8 mouse cellular contexts compared by ENCODE assay signal in genomic region chr2:27835758-27836460, GRCm38 (mm10). TPM values are rescaled to one million over a fixed set of nuclear protein-coding genes. Genes with fewer than 3 reads are reported as not detected.
DNase-seq lines count a peak whose midpoint lies in the region; TF ChIP-seq lines count a peak whose summit lies in the region.

No protein-coding gene starts in this region.

- peaks cover 5% of the 10 kb centered on the region for H3K4me1 ChIP-seq in cerebellum, adult 2 months (ENCODE audit: control insufficient read depth, insufficient read depth, low read length)

- no peaks in the 10 kb centered on the region for H3K79me2 ChIP-seq in C2C12 (ENCODE audit: control insufficient read depth, insufficient read depth)

- no peak for TF ChIP-seq CTCF in C2C12 (IDR thresholded peaks at IDR 0.05; ENCODE audit: control insufficient read depth, insufficient read depth, insufficient read length)
- no peak for TF ChIP-seq CTCF in brain, embryonic 14.5 days (IDR thresholded peaks at IDR 0.05; ENCODE audit: borderline replicate concordance, extremely low read depth, insufficient read depth, insufficient read length)
- TF ChIP-seq CTCF in gastrocnemius, adult 2 months (IDR thresholded peaks at IDR 0.05): no peak
- TF ChIP-seq CTCF in cerebellum, adult 2 months (IDR thresholded peaks at IDR 0.05; ENCODE audit: borderline replicate concordance, insufficient read depth, low read depth, low read length): no peak

- no peaks in the 10 kb centered on the region for H3K36me3 ChIP-seq in C2C12 (ENCODE audit: control insufficient read depth, insufficient read depth)

- H3K27me3 ChIP-seq in C2C12 (ENCODE audit: control insufficient read depth, insufficient read depth, insufficient read length): no peaks in the 10 kb centered on the region
- H3K27me3 ChIP-seq in cerebellum, adult 2 months (ENCODE audit: control insufficient read depth, insufficient read depth, low read length): no peaks in the 10 kb centered on the region

- no peaks in the 10 kb centered on the region for H3K79me3 ChIP-seq in C2C12 (ENCODE audit: low read depth)

- peak; percentile 81 for DNase-seq in brain, embryonic 14.5 days (ENCODE audit: low read depth)
- peak; percentile 35 to 45 for DNase-seq in frontal cortex, postnatal 36 days (ENCODE audit: low spot score in 2 of 2)
- peak; percentile 71 to 85 for DNase-seq in left cerebral cortex, postnatal 14 days (ENCODE audit: low spot score in 2 of 2)
- peak; percentile 50 for DNase-seq in retina, postnatal 1 day
- DNase-seq in gastrocnemius, adult 2 months: no peak
- no peak for DNase-seq in adrenal gland, postnatal 4 days (ENCODE audit: low spot score in 2 of 2)
- DNase-seq in cerebellum, adult 2 months: no peak

- intact Hi-C loops in left cerebral cortex, postnatal 14 days (cut with DNase I): no loop called here
- intact Hi-C loops in gastrocnemius, adult 2 months (cut with DNase I): no loop called here

- H3ac ChIP-seq in C2C12 (ENCODE audit: control insufficient read depth, insufficient read length, low read depth): peak overlapping the region; percentile 49

- no peak overlapping the region for H3K4me3 ChIP-seq in C2C12 (ENCODE audit: insufficient read depth, poor library complexity, severe bottlenecking)
- H3K4me3 ChIP-seq in gastrocnemius, adult 2 months: no peak overlapping the region
- H3K4me3 ChIP-seq in cerebellum, adult 2 months (replicated peaks; ENCODE audit: insufficient read depth, low read depth, low read length): no peak overlapping the region

- no peak overlapping the region for H3K27ac ChIP-seq in gastrocnemius, adult 2 months
- H3K27ac ChIP-seq in cerebellum, adult 2 months (ENCODE audit: insufficient read depth, low read length): no peak overlapping the region

- 56% methylated on average over 10 of the region's 10 CpGs for WGBS in cerebellum, adult 2 months

- TF ChIP-seq POLR2A in brain, embryonic 14.5 days (IDR thresholded peaks at IDR 0.05; ENCODE audit: borderline replicate concordance, extremely low read depth, insufficient read depth, insufficient read length, poor library complexity, severe bottlenecking): no peak
- no peak for TF ChIP-seq POLR2A in cerebellum, adult 2 months (IDR thresholded peaks at IDR 0.05; ENCODE audit: borderline replicate concordance, insufficient read depth, low read length)

TF ChIP-seq in C2C12, 6 proteins besides CTCF, POLR2A, EP300 and RAD21:
- no peak for TF ChIP-seq MYOG (IDR thresholded peaks at IDR 0.05; ENCODE audit: control insufficient read depth, extremely low read depth, insufficient read length)
- TF ChIP-seq CEBPB (IDR thresholded peaks at IDR 0.05; ENCODE audit: low read depth): peak; percentile 83
- peak; percentile 49 for TF ChIP-seq MYOD1 (IDR thresholded peaks at IDR 0.05; ENCODE audit: control insufficient read depth, insufficient read length, low read depth)
- TF ChIP-seq MAX (IDR thresholded peaks at IDR 0.05): peak; percentile 90
- no peak for TF ChIP-seq FOSL1 (IDR thresholded peaks at IDR 0.05; ENCODE audit: insufficient read depth, low read length, poor library complexity, severe bottlenecking)
- TF ChIP-seq USF1 (IDR thresholded peaks at IDR 0.05; ENCODE audit: low read depth): peak; percentile 30

RNA-seq across cellular contexts. Expression of gene Col5a1, which starts 50.3 kb away (rescaled TPM):
- 37.9 TPM for polyA plus RNA-seq in C2C12 (2012; fragmentation: generic; extraction: Trizol)
- 15.1 and 29.8 TPM in 2 replicates for polyA plus RNA-seq in brain, embryonic 14.5 days (2012; rRNA removed)
- 10 to 100 TPM; 10.8 to 13.3 TPM for total RNA-seq in left cerebral cortex, postnatal 14 days (2021)
- 10 to 100 TPM; 15.9 to 20.9 TPM for total RNA-seq in gastrocnemius, adult 2 months (2021)
- total RNA-seq in adrenal gland, postnatal 4 days (2021): 100 to 1,000 TPM; 132 to 140 TPM
- 12.9 and 15.3 TPM in 2 replicates for polyA plus RNA-seq in cerebellum, adult 2 months (2012; rRNA removed)

Comparison
In these comparisons a context has a peak if more than half of its experiments do, and no peak if none do; other contexts are left out.
1. DNase-seq: peak in brain, embryonic 14.5 days (single experiment), frontal cortex, postnatal 36 days (2 of 2), left cerebral cortex, postnatal 14 days (2 of 2) and retina, postnatal 1 day (single experiment); none in gastrocnemius, adult 2 months (single experiment), adrenal gland, postnatal 4 days (0 of 2) and cerebellum, adult 2 months (0 of 2).
2. RNA of gene Col5a1, which starts 50.3 kb away (total RNA-seq): 132 to 140 TPM in adrenal gland, postnatal 4 days; 15.9 to 20.9 TPM in gastrocnemius, adult 2 months and 10.8 to 13.3 TPM in left cerebral cortex, postnatal 14 days; every median in the first group is over 4 times any median in the second.